Mouse (Mus musculus) heart, embryonic 14.5 days (tissue): ENCODE measurements around the gene Fam163b. TPM values are rescaled to one million over a fixed set of nuclear protein-coding genes. Genes with fewer than 3 reads are reported as not detected.

Experiments
- ATAC-seq: fragments of 200-750 bp; cut with Nextera tagmentation; 2 replicates; pipeline ENCODE4 v1.8.0; 2017; ENCODE audit warnings: low read depth, moderate TSS enrichment; ENCODE audit not compliant: insufficient number of reproducible peaks, insufficient read depth, low FRiP score
- H3K27ac ChIP-seq, 2 experiments: fragments of 200-500 bp in 1 of 2; fragments of 300-500 bp in 1 of 2; sonication (generic) in 1 of 2; replicated peaks in 1 of 2; 2 replicates each; pipeline ENCODE4 v1.5.1; 2012 to 2014; ENCODE audit warnings: low read depth in 2 of 2, low read length in 2 of 2, control low read depth in 1 of 2, mild to moderate bottlenecking in 1 of 2, mixed read lengths in 1 of 2; ENCODE audit not compliant: control insufficient read depth in 1 of 2, insufficient read depth in 1 of 2
- H3K27me3 ChIP-seq: fragments of 300-500 bp; sonication (generic); 2 replicates; pipeline ENCODE4 v1.6.1; 2014; ENCODE audit warnings: mild to moderate bottlenecking, low read length, control low read depth; ENCODE audit not compliant: control insufficient read depth, insufficient read depth
- H3K36me3 ChIP-seq: fragments of 300-500 bp; sonication (generic); 2 replicates; pipeline ENCODE4 v1.6.1; 2014; ENCODE audit warnings: mild to moderate bottlenecking, control low read depth, low read length, mixed read lengths; ENCODE audit not compliant: control insufficient read depth, insufficient read depth
- H3K4me1 ChIP-seq, 2 experiments: fragments of 200-500 bp in 1 of 2; fragments of 300-500 bp in 1 of 2; sonication (generic) in 1 of 2; 2 replicates each; pipeline ENCODE4 v1.6.1; 2012 to 2014; ENCODE audit warnings: low read length in 2 of 2, control low read depth in 1 of 2, mixed read lengths in 1 of 2; ENCODE audit not compliant: control insufficient read depth in 2 of 2, insufficient read depth in 2 of 2
- H3K4me2 ChIP-seq: fragments of 300-500 bp; sonication (generic); 2 replicates; pipeline ENCODE4 v1.6.1; 2014; ENCODE audit warnings: mild to moderate bottlenecking, low read length
- H3K4me3 ChIP-seq, 2 experiments: fragments of 200-500 bp in 1 of 2; fragments of 300-500 bp in 1 of 2; sonication (generic) in 1 of 2; 2 replicates each; pipeline ENCODE4 v1.5.1; 2012 to 2014; ENCODE audit warnings: low read length in 2 of 2, mild to moderate bottlenecking in 2 of 2, control low read depth in 1 of 2, low read depth in 1 of 2, moderate library complexity in 1 of 2; ENCODE audit not compliant: control insufficient read depth in 1 of 2, insufficient read depth in 1 of 2
- H3K9ac ChIP-seq: fragments of 300-500 bp; sonication (generic); 2 replicates; pipeline ENCODE4 v1.6.1; 2014; ENCODE audit warnings: mild to moderate bottlenecking, low read length
- H3K9me3 ChIP-seq: fragments of 300-500 bp; sonication (generic); 2 replicates; pipeline ENCODE4 v1.6.1; 2016; ENCODE audit warnings: low read length, control low read depth; ENCODE audit not compliant: control insufficient read depth
- WGBS: fragments of 180-500 bp; shearing (Covaris S2); extraction: QIAGEN DNeasy Blood & Tissue Kit; methylation state at CpG from one replicate; pipeline ENCODE4 v1.1.7; 2014; 5-methylcytosine and 5-hydroxymethylcytosine counted together
- polyA plus RNA-seq: library from polyadenylated mRNA; unstranded; fragments of >200 nt; fragmentation: Nextera tagmentation; extraction: Ambion mirVana; gene quantifications from 2 replicates; pipeline ENCODE4 v1.2.1, GENCODE M21; 2014

Gene Fam163b
- polyA plus RNA-seq, 1 experiment from 2014 or later = 0.70 TPM

DNA sequence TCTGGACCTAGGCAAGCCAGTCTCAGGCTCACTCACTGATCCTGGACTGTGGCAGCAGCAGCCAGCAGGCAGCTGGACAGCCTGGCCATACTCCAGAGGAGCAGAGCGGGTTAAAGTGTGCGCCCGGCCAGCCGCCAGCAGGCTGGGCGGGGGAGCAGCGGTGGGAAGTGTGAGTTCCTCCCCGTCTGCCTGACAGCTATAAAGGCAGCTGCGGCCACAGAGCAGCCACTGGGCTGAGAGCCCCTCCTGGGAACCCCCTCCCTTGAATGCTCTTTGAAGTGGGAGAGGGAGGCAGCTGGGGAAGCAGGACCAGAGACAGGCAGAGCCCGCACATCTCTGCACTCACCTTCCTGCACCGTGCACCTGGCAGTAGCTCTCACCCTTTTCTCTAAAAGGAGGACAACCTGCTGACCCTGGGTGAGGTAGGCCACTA lies 63.1 kb downstream of the Fam163b start, which contains the start of gene Adamtsl2:
Gene Adamtsl2 (plus strand): TSS at position 228 of the 433 bp plus-strand sequence.
- Histone ChIP-seq H3K27ac (peak within 1 kb of the TSS; percentile 50 to 61), H3K9me3 (no peaks in the 10 kb centered on the region), H3K27me3 (peaks cover 4% of the 10 kb centered on the region; the same call in 1 of the 2 replicates), H3K36me3 (0 out of 2 replicates have a peak, but pooled peaks cover under 1% of the 10 kb centered on the region), H3K9ac (peak within 1 kb of the TSS; percentile 64), H3K4me3 (peak within 1 kb of the TSS; percentile 21 to 26), H3K4me1 (peaks cover 38 to 50% of the 10 kb centered on the region in 2 experiments), H3K4me2 (peak within 1 kb of the TSS; percentile 64)
- ATAC-seq = peak; percentile 79
- whole genome bisulfite sequencing = under 1% methylated on average over 10 of the region's 10 CpGs

DNA sequence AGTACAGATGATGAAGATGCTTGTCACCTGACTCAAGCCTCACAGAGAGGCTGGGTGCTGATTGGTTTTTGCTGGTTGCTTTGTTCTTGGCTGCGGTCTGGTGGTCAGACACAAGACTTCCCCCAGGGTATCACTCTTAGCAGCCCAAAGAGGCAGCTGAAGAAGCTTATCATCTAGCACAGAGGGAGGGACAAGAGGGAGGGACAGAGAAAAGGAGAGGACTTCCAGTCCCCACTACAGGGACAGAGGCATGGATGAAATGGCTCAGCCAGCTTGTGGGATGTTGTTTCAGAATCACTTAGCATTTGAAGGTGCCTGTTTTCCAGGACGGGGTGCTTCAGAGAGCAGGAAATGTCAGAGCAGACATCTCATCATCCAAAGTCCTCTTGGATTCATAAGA lies 64.0 kb downstream of the Fam163b start:
- H3K4me3 ChIP-seq = no peak overlapping the region
- peaks cover 31 to 44% of the 10 kb centered on the region in 2 experiments for H3K4me1 ChIP-seq
- WGBS = 22% methylated on average over 2 of the region's 2 CpGs
- no peaks in the 10 kb centered on the region for H3K36me3 ChIP-seq
- H3K27ac ChIP-seq = 0 out of 4 replicates have a peak overlapping the region, but pooled peaks of 1 of the 2 experiments have one; percentile 28
- H3K27me3 ChIP-seq = peaks cover 4% of the 10 kb centered on the region; the same call in 1 of the 2 replicates
- no peaks in the 10 kb centered on the region for H3K9me3 ChIP-seq
- H3K9ac ChIP-seq = peak overlapping the region; percentile 25; the same call in 1 of the 2 replicates
- peak overlapping the region; percentile 64; the same call in 1 of the 2 replicates for H3K4me2 ChIP-seq
- ATAC-seq = no peak

DNA sequence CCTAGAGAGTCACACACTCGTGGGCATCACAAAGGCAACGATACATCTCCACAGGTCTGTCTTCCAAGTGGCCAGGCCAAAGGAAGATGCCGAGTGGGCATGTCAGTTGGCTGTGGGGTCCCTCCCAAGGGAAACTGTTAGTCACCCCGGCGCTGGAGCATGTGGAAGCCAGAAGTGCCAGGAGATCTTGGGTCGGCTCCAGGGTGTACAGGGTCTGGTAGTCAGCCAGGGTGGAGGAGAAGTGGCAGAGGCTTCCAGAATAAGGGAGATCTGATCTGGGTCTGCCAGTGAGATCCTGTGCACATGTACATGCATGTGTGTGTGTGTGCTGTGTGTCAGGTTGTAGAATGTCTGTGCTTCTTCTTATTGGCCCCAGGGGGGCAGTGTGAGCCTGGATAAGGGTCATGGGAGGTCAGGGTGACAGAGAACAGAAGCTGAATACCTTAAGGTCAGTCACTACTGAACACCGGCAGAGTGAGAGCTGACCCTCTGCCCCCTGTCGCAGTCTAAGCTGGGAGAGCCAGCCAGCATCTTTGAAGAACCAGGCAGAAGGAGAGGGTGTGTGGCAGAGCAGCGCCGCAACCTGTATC lies 64.5 kb downstream of the Fam163b start:
- 60% methylated on average over 10 of the region's 10 CpGs for WGBS
- Histone ChIP-seq H3K9ac (peak overlapping the region; percentile 21; the same call in 1 of the 2 replicates), H3K4me3 (no peak overlapping the region), H3K9me3 (no peaks in the 10 kb centered on the region), H3K4me1 (peaks cover 31 to 44% of the 10 kb centered on the region in 2 experiments), H3K36me3 (no peaks in the 10 kb centered on the region), H3K27ac (no peak overlapping the region), H3K27me3 (peaks cover 4% of the 10 kb centered on the region; the same call in 1 of the 2 replicates), H3K4me2 (no peak overlapping the region)
- ATAC-seq = no peak

DNA sequence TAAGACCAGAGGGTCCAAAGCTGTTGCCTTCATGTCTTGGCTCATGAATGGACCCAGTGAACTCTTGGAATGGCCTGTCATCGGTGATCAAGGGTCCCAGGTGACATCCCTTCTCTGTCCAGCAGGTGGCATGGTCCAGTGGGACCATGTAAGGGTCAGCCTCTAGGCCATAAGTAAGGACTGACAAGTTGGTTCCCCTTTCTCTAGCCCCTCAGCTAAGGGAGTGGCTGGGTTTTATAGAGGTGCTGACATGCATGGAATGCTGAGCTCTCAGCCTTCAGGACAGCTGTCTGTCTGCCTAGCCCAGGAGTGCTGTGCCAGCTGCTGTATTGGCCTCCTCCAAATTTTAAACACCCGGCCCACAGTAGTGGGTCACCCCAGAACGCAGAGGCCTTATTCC lies 66.8 kb downstream of the Fam163b start:
- Histone ChIP-seq H3K27ac (no peak overlapping the region), H3K4me2 (no peak overlapping the region), H3K4me1 (peaks cover 40 to 53% of the 10 kb centered on the region in 2 experiments), H3K36me3 (no peaks in the 10 kb centered on the region), H3K9ac (no peak overlapping the region), H3K4me3 (no peak overlapping the region), H3K27me3 (peaks cover 4% of the 10 kb centered on the region; the same call in 1 of the 2 replicates), H3K9me3 (no peaks in the 10 kb centered on the region)
- 46% methylated on average over 3 of the region's 3 CpGs for WGBS
- no peak for ATAC-seq

DNA sequence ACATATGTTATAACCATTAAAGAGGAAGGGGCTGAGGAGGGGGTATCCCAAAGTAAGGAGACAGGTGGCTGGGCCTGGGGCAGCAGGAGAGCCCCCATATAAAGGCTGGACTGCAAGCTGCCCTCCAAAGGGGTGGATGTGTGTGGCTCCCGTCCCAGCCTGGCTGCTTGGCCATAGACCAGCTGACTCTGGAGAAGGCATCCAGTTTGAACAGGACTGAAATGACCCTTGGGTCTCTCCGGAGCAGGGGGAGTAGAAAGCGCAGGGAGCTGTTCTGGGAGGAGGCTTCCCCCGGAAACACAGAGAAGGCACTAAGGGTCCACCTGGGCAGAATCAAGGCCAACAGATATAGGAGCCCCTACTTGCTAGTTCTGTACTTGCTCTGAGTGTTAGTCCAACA lies 67.5 kb downstream of the Fam163b start:
- no peaks in the 10 kb centered on the region for H3K36me3 ChIP-seq
- H3K27me3 ChIP-seq = peaks cover 4% of the 10 kb centered on the region; the same call in 1 of the 2 replicates
- H3K9ac ChIP-seq = no peak overlapping the region
- H3K9me3 ChIP-seq = no peaks in the 10 kb centered on the region
- 80% methylated on average over 4 of the region's 4 CpGs for WGBS
- H3K4me1 ChIP-seq = peaks cover 42 to 52% of the 10 kb centered on the region in 2 experiments
- ATAC-seq = no peak
- no peak overlapping the region for H3K4me3 ChIP-seq
- no peak overlapping the region for H3K4me2 ChIP-seq
- H3K27ac ChIP-seq = no peak overlapping the region

DNA sequence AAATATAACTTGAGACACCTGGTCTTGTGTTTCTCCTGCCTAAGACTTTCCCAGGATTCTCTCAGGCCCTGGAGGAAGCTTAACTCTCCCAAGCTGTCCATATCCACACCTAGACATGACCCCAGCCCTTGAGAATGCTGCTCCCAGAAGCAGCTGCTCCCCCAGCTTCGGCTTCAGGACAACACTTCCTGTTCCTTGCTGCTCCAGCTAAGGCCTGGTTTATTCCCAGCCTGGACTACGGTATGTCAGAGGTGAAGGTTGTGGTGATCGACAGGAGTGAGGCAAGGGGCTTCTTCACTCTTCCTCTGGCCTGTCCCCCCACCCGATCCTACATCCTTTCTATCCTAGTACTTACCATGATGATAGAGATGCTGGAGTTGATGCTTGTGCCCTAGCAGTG lies 68.9 kb downstream of the Fam163b start:
- ATAC-seq = no peak
- Histone ChIP-seq H3K4me2 (no peak overlapping the region), H3K4me3 (no peak overlapping the region), H3K27ac (no peak overlapping the region), H3K9me3 (no peaks in the 10 kb centered on the region), H3K27me3 (peaks cover 4% of the 10 kb centered on the region; the same call in 1 of the 2 replicates), H3K36me3 (no peaks in the 10 kb centered on the region), H3K9ac (no peak overlapping the region), H3K4me1 (peaks cover 31 to 39% of the 10 kb centered on the region in 2 experiments)
- 57% methylated on average over 4 of the region's 4 CpGs for WGBS

DNA sequence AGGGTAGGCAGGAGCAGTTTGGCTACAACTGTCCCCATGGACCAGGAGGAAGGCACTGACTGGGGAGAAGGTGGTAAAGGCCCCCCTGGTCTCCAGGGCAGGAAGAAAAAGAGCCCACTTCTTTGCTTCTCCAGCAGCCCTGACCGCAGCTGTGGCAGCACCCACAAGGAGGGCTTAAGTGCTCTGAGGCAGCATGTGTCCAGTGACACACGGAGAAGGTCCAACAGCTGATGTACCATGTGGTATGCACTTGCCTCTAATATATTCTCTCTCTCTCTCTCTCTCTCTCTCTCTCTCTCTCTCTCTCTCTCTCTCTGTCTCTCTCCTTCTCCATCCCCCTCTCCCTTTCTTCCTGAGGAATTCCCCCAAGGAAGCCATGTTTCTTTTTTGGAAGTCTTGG lies 70.3 kb downstream of the Fam163b start, which contains the start of gene Mymk:
Gene Mymk (minus strand): TSS at position 202 of the 400 bp plus-strand sequence.
- peak within 1 kb of the TSS in 1 of 2 experiments; percentile 57; a peak in 2 of 4 replicates for H3K27ac ChIP-seq
- no peak for ATAC-seq
- no peak within 1 kb of the TSS; the same call in 1 of the 2 replicates for H3K9ac ChIP-seq
- no peaks in the 10 kb centered on the region for H3K9me3 ChIP-seq
- no peak within 1 kb of the TSS for H3K4me3 ChIP-seq
- H3K27me3 ChIP-seq = peaks cover 4% of the 10 kb centered on the region; the same call in 1 of the 2 replicates
- 59% methylated on average over 2 of the region's 2 CpGs for WGBS
- peaks cover 22 to 30% of the 10 kb centered on the region in 2 experiments for H3K4me1 ChIP-seq
- H3K4me2 ChIP-seq = no peak within 1 kb of the TSS
- no peaks in the 10 kb centered on the region for H3K36me3 ChIP-seq
